Mouse (Mus musculus): ENCODE data around the gene Krt8. TPM values are rescaled to one million over a fixed set of nuclear protein-coding genes. Genes with fewer than 3 reads are reported as not detected.
A peak's percentile ranks its signal among the peaks of the same experiment; 100 is the strongest.

Krt8 gene
- total RNA-seq (2022), result under 1 TPM; 0.17 to 0.95 (median 0.23) TPM

DNA sequence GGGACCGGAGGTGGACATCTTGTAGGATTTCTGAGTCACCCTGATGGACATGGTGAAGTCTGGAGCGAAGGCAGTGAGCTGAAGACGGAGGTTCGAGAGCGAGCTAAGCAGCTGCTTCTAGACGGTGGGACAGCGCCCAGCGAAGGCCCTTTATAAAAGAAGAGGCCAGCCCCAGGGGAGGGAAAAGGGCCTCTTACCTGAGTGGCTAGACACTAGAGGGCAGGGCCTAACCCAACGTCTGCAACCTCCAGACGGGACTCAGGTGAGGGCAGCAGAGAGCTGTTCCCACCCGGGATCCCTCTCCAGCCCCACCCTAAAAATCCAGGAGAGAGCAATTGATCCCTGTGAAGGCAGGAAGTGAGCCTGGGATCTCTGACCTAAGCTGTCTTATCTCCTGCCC lies at the start of gene Krt8:
Gene Krt8 (minus strand): TSS at position 294 of the 400 bp plus-strand sequence.
- no peak for DNase-seq (ENCODE audit: low spot score in 2 of 2)

- DNase-seq (ENCODE audit: low spot score in 2 of 2), result peak; percentile 32 to 34
Measured at GRCm38 (mm10) chr15:102051920-102052683, 47.8 kb upstream of the Krt8 start.

- DNase-seq (ENCODE audit: low spot score in 2 of 2), result no peak
Measured at GRCm38 (mm10) chr15:102049871-102050270, 45.6 kb upstream of the Krt8 start.

GRCm38 (mm10) chr15:102048006-102048405 lies 43.7 kb upstream of the Krt8 start:
- DNase-seq (ENCODE audit: low spot score in 2 of 2), result no peak

- no peak for DNase-seq (ENCODE audit: low spot score in 2 of 2)
Measured at GRCm38 (mm10) chr15:102045691-102046090, 41.4 kb upstream of the Krt8 start.

GRCm38 (mm10) chr15:102044745-102045144 lies 40.5 kb upstream of the Krt8 start:
- no peak for DNase-seq (ENCODE audit: low spot score in 2 of 2)

GRCm38 (mm10) chr15:102041951-102042350 lies 37.7 kb upstream of the Krt8 start:
- no peak for DNase-seq (ENCODE audit: low spot score in 2 of 2)

DNA sequence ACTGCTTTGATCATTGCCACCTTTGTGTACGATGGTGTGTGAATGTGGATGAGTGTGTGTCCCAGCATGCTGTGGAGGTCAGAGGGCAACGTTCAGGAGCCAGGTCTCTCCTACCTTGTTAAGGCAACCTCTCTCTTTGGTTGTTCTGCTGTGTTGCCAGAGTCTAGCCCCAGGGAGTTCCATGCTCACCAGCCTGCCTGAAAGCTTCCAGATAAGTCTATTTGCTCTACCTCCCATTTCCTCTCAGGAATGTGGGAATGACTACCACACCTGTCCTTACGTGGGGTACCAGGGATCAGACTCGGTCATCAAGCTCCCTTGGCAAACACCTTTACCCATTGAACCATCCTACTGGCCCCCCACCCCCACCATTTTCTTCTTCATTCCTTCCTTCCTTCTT lies 36.0 kb upstream of the Krt8 start:
- DNase-seq (ENCODE audit: low spot score in 2 of 2), result no peak

DNA sequence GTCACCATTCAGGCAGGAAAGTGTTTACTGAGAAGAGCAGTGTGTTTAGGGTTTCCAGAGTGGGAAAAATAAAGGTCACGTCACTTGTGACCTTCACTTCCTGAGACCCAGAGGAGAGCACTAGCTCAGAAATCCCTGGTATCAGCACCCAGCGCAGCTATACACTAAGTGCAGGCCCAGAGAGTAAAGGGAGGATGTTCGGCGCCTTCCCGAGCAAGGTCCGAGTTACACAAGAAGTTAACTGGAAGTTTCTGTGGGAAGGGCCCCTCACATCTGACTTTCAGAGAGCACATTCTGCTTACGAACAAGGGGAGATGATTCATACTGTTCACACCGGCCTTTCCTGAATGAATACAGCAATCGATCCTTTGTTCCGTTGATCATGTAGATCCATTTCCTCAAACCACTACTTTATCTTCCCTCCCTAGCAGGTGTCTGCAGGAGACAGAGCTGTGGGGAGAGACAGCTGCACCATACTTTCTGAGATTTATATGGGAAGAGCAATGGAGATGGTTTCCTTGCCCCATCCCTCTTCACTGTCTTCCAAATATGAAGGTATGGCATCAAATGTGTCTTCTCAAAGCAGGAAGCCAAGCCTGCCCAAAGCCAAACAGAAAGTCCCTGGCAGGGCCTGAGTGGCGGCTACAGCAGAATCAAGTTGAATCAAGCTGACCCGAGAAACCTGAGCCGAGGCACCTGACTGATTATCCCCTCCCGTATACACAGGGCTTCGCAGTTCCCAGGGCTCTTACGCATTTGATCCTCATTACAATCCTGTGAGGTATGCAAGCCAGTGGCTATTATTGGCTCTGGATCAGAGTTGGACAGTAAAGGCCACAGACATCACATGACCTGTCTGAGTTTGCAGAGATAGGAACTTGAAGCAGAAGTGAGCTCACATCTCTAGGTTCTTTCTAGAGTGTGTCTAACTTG lies 30.1 kb upstream of the Krt8 start:
- no peak for DNase-seq (ENCODE audit: low spot score in 2 of 2)

DNA sequence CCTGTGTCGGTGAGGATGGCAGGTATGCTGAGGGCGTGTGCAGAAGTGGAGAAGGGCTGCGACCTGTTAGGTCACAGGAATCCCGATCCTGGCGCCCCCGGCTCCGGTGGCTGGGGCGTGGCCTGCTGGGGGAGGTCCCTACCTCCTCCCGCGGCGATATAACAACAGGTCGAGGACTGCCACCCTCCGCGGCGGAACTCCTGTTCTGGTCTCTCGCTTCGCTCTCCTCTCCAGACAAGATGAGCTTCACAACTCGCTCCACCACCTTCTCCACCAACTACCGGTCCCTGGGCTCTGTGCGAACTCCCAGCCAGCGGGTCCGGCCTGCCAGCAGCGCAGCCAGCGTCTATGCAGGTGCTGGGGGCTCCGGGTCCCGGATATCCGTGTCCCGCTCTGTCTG lies 23.8 kb upstream of the Krt8 start, which contains the start of gene Krt18:
Gene Krt18 (plus strand): TSS at position 141 of the 400 bp plus-strand sequence.
- DNase-seq (ENCODE audit: low spot score in 2 of 2), result no peak

GRCm38 (mm10) chr15:102026430-102026829 lies 22.1 kb upstream of the Krt8 start:
- no peak for DNase-seq (ENCODE audit: low spot score in 2 of 2)

DNA sequence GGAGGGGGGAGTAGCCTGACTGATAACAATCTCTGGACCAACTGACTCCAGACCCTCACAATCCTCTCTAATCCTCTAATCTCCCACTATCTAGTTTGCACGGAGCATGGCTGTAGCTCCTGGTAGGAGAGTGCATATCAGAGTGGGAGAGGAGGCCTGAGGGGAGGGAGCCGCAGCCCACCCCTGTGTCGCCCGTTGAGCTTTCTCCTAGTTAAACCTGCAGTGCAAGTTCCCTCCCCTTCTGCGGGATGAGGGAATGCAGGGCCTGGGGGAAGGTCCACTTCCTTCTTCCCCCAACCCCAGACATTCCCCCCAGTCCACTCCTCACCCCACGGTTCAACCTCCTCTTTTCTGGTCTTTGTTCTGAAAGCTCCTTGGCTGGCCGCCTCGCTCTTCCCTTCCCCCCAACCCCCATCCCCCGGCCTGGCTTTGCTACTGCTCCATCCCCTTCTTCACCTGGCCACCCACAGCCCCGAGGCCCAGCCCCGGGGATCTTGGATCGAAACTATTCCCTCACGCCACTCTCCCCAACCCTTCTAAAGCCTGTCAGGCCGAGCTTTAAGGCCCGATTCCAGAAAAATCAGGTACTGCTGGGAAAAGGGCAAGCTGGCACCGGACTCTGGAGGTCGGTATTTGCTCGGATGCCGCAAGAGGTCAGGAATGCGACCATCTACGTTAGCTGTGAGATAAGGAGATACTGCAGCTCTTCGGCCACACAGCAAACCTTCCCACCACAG lies 21.0 kb upstream of the Krt8 start:
- no peak for DNase-seq (ENCODE audit: low spot score in 2 of 2)

DNA sequence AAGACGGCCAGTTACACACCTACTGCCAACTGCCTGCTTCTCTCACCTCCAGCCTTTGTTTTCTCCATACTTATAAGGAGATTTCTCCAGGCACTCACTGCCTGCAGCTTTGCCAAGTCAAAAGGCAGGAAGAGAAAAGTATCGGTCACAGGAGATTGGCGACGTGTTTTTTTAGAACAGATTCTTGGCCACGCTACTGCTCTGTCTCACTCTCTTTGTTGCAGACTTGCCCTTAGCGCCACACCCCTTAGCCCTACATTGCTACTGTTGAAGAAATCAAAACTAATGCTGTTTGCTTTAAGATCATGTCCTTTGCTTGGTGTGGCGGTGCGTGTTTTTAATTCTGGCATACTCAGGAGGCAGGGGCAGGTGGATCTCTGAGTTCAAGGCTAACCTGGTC lies 19.6 kb upstream of the Krt8 start:
- no peak for DNase-seq (ENCODE audit: low spot score in 2 of 2)

DNA sequence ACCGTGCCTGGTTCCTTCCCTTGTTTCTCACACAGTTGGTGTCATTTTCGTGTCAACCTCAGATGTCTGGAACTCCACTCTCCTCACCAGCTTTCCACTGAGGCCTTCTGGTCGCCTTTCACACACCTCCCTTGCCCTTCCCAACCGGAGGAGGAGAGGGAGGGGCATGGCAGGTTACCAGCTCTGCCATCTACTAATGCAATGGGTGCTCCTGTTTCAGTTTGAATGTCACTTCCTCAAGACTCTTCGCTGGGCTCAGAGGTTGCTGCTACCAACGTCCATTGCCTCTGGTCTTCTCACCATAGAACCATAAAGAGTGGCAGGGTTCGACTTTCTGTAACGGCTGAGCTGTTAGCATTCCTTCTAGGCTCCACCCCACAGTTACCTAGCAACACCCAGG lies 18.2 kb upstream of the Krt8 start:
- DNase-seq (ENCODE audit: low spot score in 2 of 2), result no peak

- DNase-seq (ENCODE audit: low spot score in 2 of 2), result no peak
Measured at GRCm38 (mm10) chr15:102017918-102018463, 13.7 kb upstream of the Krt8 start.

- DNase-seq (ENCODE audit: low spot score in 2 of 2), result no peak
Measured at GRCm38 (mm10) chr15:102016787-102017186, 12.5 kb upstream of the Krt8 start.

DNA sequence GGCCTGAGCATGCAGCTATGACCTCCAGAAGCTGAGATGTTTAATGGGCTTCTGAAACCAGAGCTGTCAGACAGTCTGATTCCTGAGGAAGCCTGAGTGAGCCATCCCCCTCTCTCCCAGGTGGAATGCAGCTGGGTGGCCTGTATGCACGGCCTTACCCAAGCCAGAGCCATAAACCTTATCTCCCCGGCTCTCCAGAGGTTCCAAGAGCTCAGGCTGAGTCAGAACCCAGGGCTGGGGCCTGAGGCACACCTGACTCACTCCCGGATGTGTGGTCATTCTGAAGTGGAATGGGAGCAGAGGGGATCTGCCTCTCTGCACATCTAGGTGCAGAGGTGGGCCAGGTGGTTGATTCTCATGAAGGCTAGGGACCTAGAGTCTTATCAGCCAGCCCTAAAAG lies 11.8 kb upstream of the Krt8 start:
- no peak for DNase-seq (ENCODE audit: low spot score in 2 of 2)

DNA sequence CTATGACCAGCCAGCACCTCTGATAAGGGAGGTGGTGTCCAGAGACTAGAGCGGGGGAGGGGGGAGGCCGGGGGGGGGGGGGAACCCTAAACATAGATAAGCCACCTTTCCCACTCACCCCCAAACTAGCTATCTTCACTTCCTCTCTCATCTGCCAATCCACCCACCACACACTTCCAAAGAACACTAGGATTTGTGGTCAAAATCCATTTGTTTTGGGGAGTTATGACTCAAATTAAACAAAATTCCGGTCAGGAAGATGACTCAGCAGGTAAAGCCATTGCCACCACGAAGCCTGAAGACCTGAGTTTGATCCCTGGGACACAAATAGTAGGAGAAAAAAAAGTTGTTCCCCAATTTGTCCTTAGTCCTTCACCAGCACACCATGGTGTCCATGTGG lies 10.6 kb upstream of the Krt8 start:
- no peak for DNase-seq (ENCODE audit: low spot score in 2 of 2)

GRCm38 (mm10) chr15:102013651-102014050 lies 9.4 kb upstream of the Krt8 start:
- DNase-seq (ENCODE audit: low spot score in 2 of 2), result no peak

DNA sequence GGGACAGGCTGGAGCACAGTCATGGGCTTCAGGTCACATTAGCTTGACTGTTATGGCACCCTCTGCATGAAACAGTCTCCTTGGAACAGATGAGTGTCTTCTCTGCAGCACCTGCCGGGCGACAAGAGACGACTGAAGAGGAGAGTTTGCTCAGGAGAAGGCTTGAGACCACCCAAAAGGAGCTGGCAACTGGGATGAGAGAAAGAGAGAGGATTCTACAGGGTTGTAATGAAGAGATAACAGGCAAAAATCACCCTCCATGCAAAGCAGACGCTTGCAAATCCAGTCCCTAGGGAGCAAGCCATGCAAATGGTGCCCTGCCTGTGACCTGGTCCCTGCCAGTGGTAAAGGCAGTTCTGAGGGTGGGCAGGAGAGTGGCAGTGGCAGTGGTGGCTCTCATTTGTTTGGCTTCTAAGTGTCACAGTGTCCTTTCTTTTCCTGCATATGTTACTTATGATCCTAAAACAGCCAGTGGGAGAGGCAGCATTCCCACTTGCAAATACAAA lies 8.0 kb upstream of the Krt8 start:
- DNase-seq (ENCODE audit: low spot score in 2 of 2), result no peak

- no peak for DNase-seq (ENCODE audit: low spot score in 2 of 2)
Measured at GRCm38 (mm10) chr15:102010569-102011245, 6.4 kb upstream of the Krt8 start.

Measured in left cerebral cortex, adult 8-10 months (tissue).